Mouse (Mus musculus): ENCODE measurements around the gene Zbtb5.

GRCm38 (mm10) chr4:44990560-44990959, 21.7 kb downstream of the Zbtb5 start:
- TF ChIP-seq CTCF (IDR thresholded peaks at IDR 0.05; ENCODE audit: borderline replicate concordance, insufficient read depth, low read length) (no peak), POLR2A (IDR thresholded peaks at IDR 0.05; ENCODE audit: low read depth, low read length) (no peak)
